Mouse (Mus musculus) intestine, postnatal 0 days (tissue): ENCODE data around the gene Mapkbp1. TPM values are rescaled to one million over a fixed set of nuclear protein-coding genes. Genes with fewer than 3 reads are reported as not detected.

Experiments used
- ATAC-seq: fragments of 200-750 bp; cut with Nextera tagmentation; 2 replicates; pipeline ENCODE4 v1.8.0; 2017; ENCODE audit warnings: mild to moderate bottlenecking, moderate TSS enrichment, moderate library complexity
- H3K27ac ChIP-seq: fragments of 300-500 bp; sonication (generic); 2 replicates; pipeline ENCODE4 v1.5.1; 2014; ENCODE audit warnings: mild to moderate bottlenecking, low read depth, low read length, moderate library complexity
- H3K27me3 ChIP-seq: fragments of 300-500 bp; sonication (generic); replicated peaks from 2 replicates; pipeline ENCODE4 v1.6.1; 2014; ENCODE audit warnings: low read length, mixed read lengths; ENCODE audit not compliant: control insufficient read depth, insufficient read depth
- H3K36me3 ChIP-seq: fragments of 300-500 bp; sonication (generic); 2 replicates; pipeline ENCODE4 v1.6.1; 2014; ENCODE audit warnings: mild to moderate bottlenecking, moderate library complexity; ENCODE audit not compliant: control insufficient read depth, insufficient read depth
- H3K4me1 ChIP-seq: fragments of 300-500 bp; sonication (generic); replicated peaks from 2 replicates; pipeline ENCODE4 v1.6.1; 2014; ENCODE audit warnings: antibody characterized with exemption, low read length, mixed read lengths; ENCODE audit not compliant: control insufficient read depth, insufficient read depth
- H3K4me2 ChIP-seq: fragments of 300-500 bp; sonication (generic); replicated peaks from 2 replicates; pipeline ENCODE4 v1.6.1; 2014; ENCODE audit warnings: low read depth, mild to moderate bottlenecking, moderate library complexity
- H3K4me3 ChIP-seq: fragments of 300-500 bp; sonication (generic); 2 replicates; pipeline ENCODE4 v1.5.1; 2014; ENCODE audit warnings: low read depth, low read length
- H3K9ac ChIP-seq: fragments of 300-500 bp; sonication (generic); 2 replicates; pipeline ENCODE4 v1.6.1; 2014; ENCODE audit warnings: mild to moderate bottlenecking, low read depth, low read length
- H3K9me3 ChIP-seq: fragments of 300-500 bp; sonication (generic); 2 replicates; pipeline ENCODE4 v1.6.1; 2016; ENCODE audit warnings: mixed run types; ENCODE audit not compliant: control insufficient read depth
- CTCF ChIP-seq: sonication (generic); IDR thresholded peaks from 2 replicates; pipeline ENCODE4 v1.5.1; 2016; ENCODE audit warnings: low read depth, mild to moderate bottlenecking, control low read depth, antibody characterized with exemption, moderate library complexity
- WGBS: fragments of 180-500 bp; shearing (Covaris S2); extraction: QIAGEN DNeasy Blood & Tissue Kit; methylation state at CpG from one replicate; pipeline ENCODE4 v1.1.7; 2014; 5-methylcytosine and 5-hydroxymethylcytosine counted together
- polyA plus RNA-seq: library from polyadenylated mRNA; unstranded; fragments of >200 nt; fragmentation: Nextera tagmentation; extraction: Ambion mirVana; gene quantifications from 2 replicates; pipeline ENCODE4 v1.2.1, GENCODE M21; 2015

Gene Mapkbp1
- polyA plus RNA-seq, 1 experiment from 2014 or later: 1.5 TPM

DNA sequence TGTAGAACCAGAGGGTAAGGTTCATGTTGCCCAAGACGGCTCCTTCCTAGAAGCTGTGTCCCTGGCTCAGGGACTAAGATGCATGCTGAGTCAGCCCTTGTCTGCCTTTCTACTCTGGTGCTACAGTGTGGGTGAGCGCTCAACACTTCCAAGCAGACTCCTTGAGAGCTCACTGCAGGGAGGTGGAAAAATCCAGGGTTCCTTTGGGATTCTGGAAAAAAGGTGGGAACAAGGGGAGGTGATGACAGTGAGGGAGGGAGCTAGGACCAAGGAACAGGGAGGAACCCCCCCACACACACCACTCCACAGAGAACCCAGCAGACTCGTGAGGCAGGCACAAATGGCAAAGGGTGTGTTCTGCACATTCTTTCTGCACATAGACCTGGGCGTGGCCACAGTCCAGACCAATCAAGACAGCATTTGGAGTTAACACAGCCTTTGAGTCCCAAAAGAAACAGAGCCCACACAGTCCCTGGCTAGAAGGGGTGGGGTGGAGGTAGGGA, 71.7 kb downstream of the Mapkbp1 start:
- peak overlapping the region; percentile 5; the same call in 1 of the 2 replicates for H3K27ac ChIP-seq
- no peak overlapping the region for H3K9ac ChIP-seq
- no peak for TF ChIP-seq CTCF
- H3K4me1 ChIP-seq: no peaks in the 10 kb centered on the region
- peaks cover 31% of the 10 kb centered on the region for H3K36me3 ChIP-seq
- H3K9me3 ChIP-seq: no peaks in the 10 kb centered on the region
- peak overlapping the region; percentile 14 for H3K4me2 ChIP-seq
- 33% methylated on average over 4 of the region's 4 CpGs for WGBS
- H3K4me3 ChIP-seq: no peak overlapping the region
- peak; percentile 71 for ATAC-seq
- no peaks in the 10 kb centered on the region for H3K27me3 ChIP-seq

DNA sequence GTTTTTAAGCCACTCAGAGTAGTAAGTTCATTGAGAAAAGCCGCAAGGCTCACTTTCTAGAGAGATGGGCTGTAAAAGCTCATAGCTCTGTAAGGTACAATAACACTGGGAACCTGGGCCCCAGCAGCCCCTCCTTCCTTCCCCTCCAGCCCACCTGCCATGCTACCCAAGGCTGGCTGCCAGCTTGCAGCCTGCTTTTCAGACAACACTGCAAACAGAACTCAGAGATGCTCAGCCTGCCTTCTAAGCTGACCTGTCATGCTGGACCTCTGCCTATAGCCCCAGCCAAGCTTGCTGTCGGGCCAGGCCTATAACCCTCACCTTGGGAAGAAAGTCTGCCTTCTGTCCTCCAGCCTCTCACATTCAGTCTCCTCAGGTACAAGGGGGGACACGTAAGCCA, 72.2 kb downstream of the Mapkbp1 start:
- no peak overlapping the region for H3K4me3 ChIP-seq
- H3K9ac ChIP-seq: no peak overlapping the region
- H3K27me3 ChIP-seq: no peaks in the 10 kb centered on the region
- H3K36me3 ChIP-seq: peaks cover 25% of the 10 kb centered on the region
- no peaks in the 10 kb centered on the region for H3K9me3 ChIP-seq
- no peaks in the 10 kb centered on the region for H3K4me1 ChIP-seq
- peak overlapping the region; percentile 14 for H3K4me2 ChIP-seq
- no peak for TF ChIP-seq CTCF
- WGBS: 61% methylated on average over 3 of the region's 3 CpGs
- ATAC-seq: no peak
- peak overlapping the region; percentile 5 for H3K27ac ChIP-seq

- H3K36me3 ChIP-seq: peaks cover 5% of the 10 kb centered on the region; the same call in 1 of the 2 replicates
- H3K27ac ChIP-seq: no peak overlapping the region
- H3K27me3 ChIP-seq: no peaks in the 10 kb centered on the region
- no peak for TF ChIP-seq CTCF
- no peak overlapping the region for H3K9ac ChIP-seq
- no peaks in the 10 kb centered on the region for H3K4me1 ChIP-seq
- peak overlapping the region; percentile 49 for H3K4me2 ChIP-seq
- ATAC-seq: peak; percentile 84
- 42% methylated on average over 14 of the region's 14 CpGs for WGBS
- H3K4me3 ChIP-seq: no peak overlapping the region
- H3K9me3 ChIP-seq: no peaks in the 10 kb centered on the region
These were observed 74.2 kb downstream of the Mapkbp1 start for GRCm38 (mm10) chr2:120046486-120047310.

GRCm38 (mm10) chr2:120048173-120048572, 75.7 kb downstream of the Mapkbp1 start:
- Histone ChIP-seq H3K4me2 (no peak overlapping the region), H3K4me1 (no peaks in the 10 kb centered on the region), H3K9me3 (no peaks in the 10 kb centered on the region), H3K4me3 (no peak overlapping the region), H3K27ac (no peak overlapping the region), H3K27me3 (no peaks in the 10 kb centered on the region), H3K9ac (0 out of 2 replicates have a peak overlapping the region, but pooled peaks have one; percentile 11), H3K36me3 (no peaks in the 10 kb centered on the region)
- no peak for ATAC-seq
- TF ChIP-seq CTCF: no peak
- 75% methylated on average over 9 of the region's 9 CpGs for WGBS

DNA sequence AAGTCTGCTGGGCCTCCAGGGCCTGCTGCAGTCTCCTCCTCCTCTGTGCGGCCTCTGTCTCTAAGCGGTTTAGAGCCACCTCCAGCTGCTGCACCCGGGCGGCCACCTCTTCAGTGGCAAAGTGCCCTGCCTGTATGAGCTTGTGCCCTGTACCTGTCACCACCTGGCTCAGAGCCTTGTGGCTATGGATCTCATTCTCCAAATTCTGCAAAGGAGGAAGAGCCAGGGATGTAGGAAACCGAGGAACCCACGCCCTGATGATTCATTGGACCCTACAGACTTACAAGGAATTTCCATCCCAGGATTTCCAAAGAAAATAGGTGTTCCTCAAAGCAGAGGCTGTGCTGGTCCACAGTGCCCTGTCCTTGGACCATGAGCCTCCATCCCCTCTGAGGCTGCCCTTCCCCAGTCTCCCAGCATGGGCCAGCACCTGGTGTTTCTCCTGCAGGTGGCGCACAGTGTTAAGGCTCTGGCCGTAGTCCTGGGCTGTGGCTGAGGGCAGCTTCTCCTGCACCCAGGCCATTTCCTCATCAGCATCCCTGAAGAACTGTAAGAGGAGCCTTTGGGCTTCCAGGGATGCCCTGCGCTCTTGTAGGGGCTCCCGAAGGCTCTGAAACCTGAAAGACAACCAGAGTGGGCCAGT, 77.3 kb downstream of the Mapkbp1 start:
- no peak for ATAC-seq
- H3K4me1 ChIP-seq: no peaks in the 10 kb centered on the region
- H3K27me3 ChIP-seq: no peaks in the 10 kb centered on the region
- no peak overlapping the region for H3K27ac ChIP-seq
- H3K4me3 ChIP-seq: no peak overlapping the region
- no peak overlapping the region for H3K4me2 ChIP-seq
- WGBS: 57% methylated on average over 10 of the region's 10 CpGs
- H3K9ac ChIP-seq: no peak overlapping the region
- TF ChIP-seq CTCF: peak; percentile 86
- no peaks in the 10 kb centered on the region for H3K9me3 ChIP-seq
- H3K36me3 ChIP-seq: no peaks in the 10 kb centered on the region

DNA sequence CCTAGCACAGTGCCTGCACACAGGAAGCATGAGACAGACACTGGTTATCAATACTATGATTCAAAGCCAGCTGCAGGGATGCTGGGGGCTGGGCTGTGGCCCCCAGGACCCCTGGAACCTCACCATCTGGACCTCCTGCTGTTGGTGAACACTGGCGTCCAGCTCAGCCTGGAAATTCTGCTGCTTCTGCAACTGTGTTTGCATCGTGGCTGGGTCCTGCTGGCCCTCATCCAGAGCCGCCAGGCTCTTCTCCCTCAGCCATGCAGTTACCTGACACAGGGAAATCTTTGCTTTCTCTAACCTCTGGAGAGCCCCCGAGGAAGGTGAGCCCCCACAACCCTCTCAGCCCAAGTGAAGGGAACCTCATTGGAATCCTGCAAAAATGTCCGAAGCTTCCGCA, 78.9 kb downstream of the Mapkbp1 start:
- Histone ChIP-seq H3K4me2 (no peak overlapping the region), H3K4me3 (no peak overlapping the region), H3K27me3 (no peaks in the 10 kb centered on the region), H3K4me1 (no peaks in the 10 kb centered on the region), H3K9me3 (no peaks in the 10 kb centered on the region), H3K36me3 (no peaks in the 10 kb centered on the region), H3K27ac (no peak overlapping the region), H3K9ac (no peak overlapping the region)
- ATAC-seq: no peak
- WGBS: 59% methylated on average over 6 of the region's 6 CpGs
- no peak for TF ChIP-seq CTCF
